Mouse (Mus musculus): Measurements from ENCODE around the gene Tom1l2. TPM values are rescaled to one million over a fixed set of nuclear protein-coding genes. Genes with fewer than 3 reads are reported as not detected.

Gene Tom1l2
- polyA plus RNA-seq, 1 experiment = 27.4 TPM

GRCm38 (mm10) chr11:60253546-60253945 is 99.2 kb downstream of the Tom1l2 start:
- no peak overlapping the region for H3ac ChIP-seq (ENCODE audit: control insufficient read depth, insufficient read length)
- peak in 1 of 3 experiments; percentile 47 for TF ChIP-seq MYOG (IDR thresholded peaks at IDR 0.05; ENCODE audit: control insufficient read depth in 1 of 3, insufficient read depth in 1 of 3, insufficient read length in 2 of 3, low read depth in 2 of 3)
- TF ChIP-seq MAX (IDR thresholded peaks at IDR 0.05; ENCODE audit: low read depth) = no peak
- TF ChIP-seq MYOD1 (IDR thresholded peaks at IDR 0.05; ENCODE audit: control insufficient read depth in 1 of 3, insufficient read length in 2 of 3, low read depth in 2 of 3) = peak in 1 of 3 experiments; percentile 38
- H3K4me3 ChIP-seq = no peak overlapping the region
- H3K36me3 ChIP-seq (ENCODE audit: control insufficient read depth, insufficient read depth) = peaks cover 3% of the 10 kb centered on the region
- H3K27me3 ChIP-seq (ENCODE audit: control insufficient read depth, insufficient read depth, insufficient read length) = no peaks in the 10 kb centered on the region
- no peak overlapping the region for H3K4me2 ChIP-seq (ENCODE audit: low read depth)
- no peaks in the 10 kb centered on the region for H3K79me2 ChIP-seq (ENCODE audit: control insufficient read depth, insufficient read depth)

GRCm38 (mm10) chr11:60250971-60251643 is 101.6 kb downstream of the Tom1l2 start:
- H3K36me3 ChIP-seq (ENCODE audit: control insufficient read depth, insufficient read depth) = peaks cover 3% of the 10 kb centered on the region
- TF ChIP-seq REST (IDR thresholded peaks at IDR 0.05; ENCODE audit: insufficient read depth, insufficient read length) (no peak), USF1 (IDR thresholded peaks at IDR 0.05; ENCODE audit: low read depth) (no peak)
- H3K4me3 ChIP-seq = no peak overlapping the region
- no peak overlapping the region for H3K4me2 ChIP-seq (ENCODE audit: low read depth)
- no peak overlapping the region for H3ac ChIP-seq (ENCODE audit: control insufficient read depth, insufficient read length)
- H3K79me2 ChIP-seq (ENCODE audit: control insufficient read depth, insufficient read depth) = no peaks in the 10 kb centered on the region
- no peaks in the 10 kb centered on the region for H3K27me3 ChIP-seq (ENCODE audit: control insufficient read depth, insufficient read depth, insufficient read length)

GRCm38 (mm10) chr11:60249885-60250284 is 102.8 kb downstream of the Tom1l2 start:
- Histone ChIP-seq H3K79me2 (ENCODE audit: control insufficient read depth, insufficient read depth) (no peaks in the 10 kb centered on the region), H3ac (ENCODE audit: control insufficient read depth, insufficient read length) (no peak overlapping the region)

GRCm38 (mm10) chr11:60248596-60249404 is 103.9 kb downstream of the Tom1l2 start:
- H3K36me3 ChIP-seq (ENCODE audit: control insufficient read depth, insufficient read depth) = no peaks in the 10 kb centered on the region

More at GRCm38 (mm10) chr11:60249885-60250284, 102.8 kb downstream of the Tom1l2 start:
- H3K4me3 ChIP-seq = no peak overlapping the region
- TF ChIP-seq MYOD1 (IDR thresholded peaks at IDR 0.05; ENCODE audit: control insufficient read depth in 1 of 3, insufficient read length in 2 of 3, low read depth in 2 of 3) (peak in 2 of 3 experiments; percentile 47 to 71), SRF (IDR thresholded peaks at IDR 0.05; ENCODE audit: control insufficient read depth, insufficient read length, low read depth) (no peak), MYOG (IDR thresholded peaks at IDR 0.05; ENCODE audit: control insufficient read depth in 1 of 3, insufficient read depth in 1 of 3, insufficient read length in 2 of 3, low read depth in 2 of 3) (peak in 2 of 3 experiments; percentile 48 to 57), TCF12 (IDR thresholded peaks at IDR 0.05; ENCODE audit: insufficient read depth, poor library complexity, severe bottlenecking) (peak; percentile 58)
- H3K27me3 ChIP-seq (ENCODE audit: control insufficient read depth, insufficient read depth, insufficient read length) = no peaks in the 10 kb centered on the region
- H3K4me2 ChIP-seq (ENCODE audit: low read depth) = no peak overlapping the region
- H3K36me3 ChIP-seq (ENCODE audit: control insufficient read depth, insufficient read depth) = no peaks in the 10 kb centered on the region

GRCm38 (mm10) chr11:60247753-60248550 is 104.8 kb downstream of the Tom1l2 start:
- Histone ChIP-seq H3K79me2 (ENCODE audit: control insufficient read depth, insufficient read depth) (no peaks in the 10 kb centered on the region), H3ac (ENCODE audit: control insufficient read depth, insufficient read length) (no peak overlapping the region), H3K27me3 (ENCODE audit: control insufficient read depth, insufficient read depth, insufficient read length) (no peaks in the 10 kb centered on the region), H3K36me3 (ENCODE audit: control insufficient read depth, insufficient read depth) (no peaks in the 10 kb centered on the region), H3K4me3 (no peak overlapping the region), H3K4me2 (ENCODE audit: low read depth) (no peak overlapping the region)
- no peak for TF ChIP-seq POLR2A (IDR thresholded peaks at IDR 0.05; ENCODE audit: insufficient read length, low read depth)
- TF ChIP-seq SRF (IDR thresholded peaks at IDR 0.05; ENCODE audit: control insufficient read depth, insufficient read length, low read depth) = no peak
- no peak for TF ChIP-seq POLR2AphosphoS2 (IDR thresholded peaks at IDR 0.05; ENCODE audit: insufficient read length, low read depth)
- no peak for TF ChIP-seq TCF3 (IDR thresholded peaks at IDR 0.05; ENCODE audit: insufficient read length, low read depth)

More at GRCm38 (mm10) chr11:60248596-60249404, 103.9 kb downstream of the Tom1l2 start:
- H3K4me2 ChIP-seq (ENCODE audit: low read depth) = no peak overlapping the region
- no peaks in the 10 kb centered on the region for H3K27me3 ChIP-seq (ENCODE audit: control insufficient read depth, insufficient read depth, insufficient read length)
- H3K4me3 ChIP-seq = no peak overlapping the region
- no peak for TF ChIP-seq SRF (IDR thresholded peaks at IDR 0.05; ENCODE audit: control insufficient read depth, insufficient read length, low read depth)
- TF ChIP-seq TCF3 (IDR thresholded peaks at IDR 0.05; ENCODE audit: insufficient read length, low read depth) = no peak
- no peak for TF ChIP-seq TCF12 (IDR thresholded peaks at IDR 0.05; ENCODE audit: insufficient read depth, poor library complexity, severe bottlenecking)
- no peak for TF ChIP-seq POLR2AphosphoS2 (IDR thresholded peaks at IDR 0.05; ENCODE audit: insufficient read length, low read depth)
- no peak for TF ChIP-seq E2F4 (IDR thresholded peaks at IDR 0.05; ENCODE audit: insufficient read depth)
- no peak for TF ChIP-seq MYOG (IDR thresholded peaks at IDR 0.05; ENCODE audit: control insufficient read depth in 1 of 3, insufficient read depth in 1 of 3, insufficient read length in 2 of 3, low read depth in 2 of 3)
- TF ChIP-seq MYOD1 (IDR thresholded peaks at IDR 0.05; ENCODE audit: control insufficient read depth in 1 of 3, insufficient read length in 2 of 3, low read depth in 2 of 3) = no peak
- no peak for TF ChIP-seq REST (IDR thresholded peaks at IDR 0.05; ENCODE audit: insufficient read depth, insufficient read length)
- no peak for TF ChIP-seq USF1 (IDR thresholded peaks at IDR 0.05; ENCODE audit: low read depth)
- no peak for TF ChIP-seq CEBPB (IDR thresholded peaks at IDR 0.05; ENCODE audit: insufficient read depth, poor library complexity, severe bottlenecking)
- no peak for TF ChIP-seq POLR2A (IDR thresholded peaks at IDR 0.05; ENCODE audit: insufficient read length, low read depth)
- TF ChIP-seq MAX (IDR thresholded peaks at IDR 0.05; ENCODE audit: low read depth) = no peak
- H3ac ChIP-seq (ENCODE audit: control insufficient read depth, insufficient read length) = no peak overlapping the region
- no peaks in the 10 kb centered on the region for H3K79me2 ChIP-seq (ENCODE audit: control insufficient read depth, insufficient read depth)
